Comparison of ENCODE assay signal across 14 mouse cellular contexts in the genomic region with DNA sequence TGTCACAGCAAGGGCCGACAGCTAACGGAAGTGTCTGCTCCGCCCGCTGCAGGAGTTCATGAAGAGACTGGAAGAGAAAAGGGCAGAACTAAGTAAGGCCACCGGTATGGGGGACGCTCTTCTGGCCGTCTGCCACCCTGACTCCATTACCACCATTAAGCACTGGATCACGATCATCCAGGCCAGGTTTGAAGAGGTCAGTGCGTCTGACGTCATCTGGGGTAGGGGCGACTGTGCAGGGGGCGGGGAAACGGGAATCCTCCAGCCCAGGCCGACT.
A peak's percentile ranks its signal among the peaks of the same experiment; 100 is the strongest.
DNase-seq lines count a peak whose midpoint lies in the region; ATAC-seq and TF ChIP-seq lines count a peak whose summit lies in the region.
"Had no signal": no experiment of that assay in that cellular context is flagged by ENCODE, and none has a peak within 500 bp of the region (broad histone marks: within the 10 kb centered on the region; RNA-seq: fewer than 3 reads in every experiment).

No protein-coding gene starts in this region.

- H3K27ac ChIP-seq in gastrocnemius, adult 2 months: peak overlapping the region; percentile 71
- H3K27ac ChIP-seq in kidney, embryonic 14.5 days (ENCODE audit: low read depth, low read length): no peak overlapping the region
- peak overlapping the region; percentile 66; the same call in 1 of the 2 replicates for H3K27ac ChIP-seq in lung, embryonic 16.5 days (ENCODE audit: low read length)
- H3K27ac ChIP-seq in stomach, postnatal 0 days (replicated peaks): no peak overlapping the region
- H3K27ac ChIP-seq in forebrain, embryonic 14.5 days (ENCODE audit: low read depth, low read length): no peak overlapping the region
- H3K27ac ChIP-seq: hindbrain, embryonic 15.5 days; limb, embryonic 13.5 days; midbrain, embryonic 15.5 days had no signal

- no peaks in the 10 kb centered on the region for H3K4me1 ChIP-seq in kidney, embryonic 14.5 days (ENCODE audit: control insufficient read depth, insufficient read depth, low read length)
- peaks cover 6% of the 10 kb centered on the region for H3K4me1 ChIP-seq in lung, embryonic 16.5 days (replicated peaks; ENCODE audit: control insufficient read depth, insufficient read depth, low read length)
- no peaks in the 10 kb centered on the region for H3K4me1 ChIP-seq in stomach, postnatal 0 days (replicated peaks; ENCODE audit: control insufficient read depth, insufficient read depth)
- no peaks in the 10 kb centered on the region for H3K4me1 ChIP-seq in forebrain, embryonic 14.5 days (ENCODE audit: control insufficient read depth, insufficient read depth, low read length)
- H3K4me1 ChIP-seq: hindbrain, embryonic 15.5 days; limb, embryonic 13.5 days; midbrain, embryonic 15.5 days had no signal

- 89% methylated on average over 14 of the region's 14 CpGs for WGBS in kidney, embryonic 14.5 days
- WGBS in lung, embryonic 16.5 days: 57% methylated on average over 14 of the region's 14 CpGs
- 72% methylated on average over 14 of the region's 14 CpGs for WGBS in stomach, postnatal 0 days
- WGBS in forebrain, embryonic 14.5 days: 90% methylated on average over 14 of the region's 14 CpGs

- intact Hi-C loops in gastrocnemius, adult 2 months (cut with DNase I): loop anchor here (5.0 kb wide), 1 partner anchor 67 kb away; no protein-coding TSS in a partner anchor

- ATAC-seq in kidney, embryonic 14.5 days (ENCODE audit: low FRiP score, low TSS enrichment): 0 out of 2 replicates have a peak, but pooled peaks have one; percentile 13
- ATAC-seq in lung, embryonic 16.5 days (ENCODE audit: low read depth): peak; percentile 34; the same call in 1 of the 2 replicates
- ATAC-seq in stomach, postnatal 0 days (ENCODE audit: low FRiP score, low TSS enrichment): peak; percentile 19; the same call in 1 of the 2 replicates
- ATAC-seq in forebrain, embryonic 14.5 days: no peak
- ATAC-seq: midbrain, embryonic 15.5 days had no signal

- no peak for TF ChIP-seq EP300 in stomach, postnatal 0 days (optimal IDR thresholded peaks at IDR 0.05)

- TF ChIP-seq CTCF in gastrocnemius, adult 2 months (IDR thresholded peaks at IDR 0.05): no peak
- TF ChIP-seq CTCF in stomach, postnatal 0 days (IDR thresholded peaks at IDR 0.05; ENCODE audit: low read depth): no peak

- H3K36me3 ChIP-seq in kidney, embryonic 14.5 days (ENCODE audit: control insufficient read depth, insufficient read depth, low read length): peaks cover 44% of the 10 kb centered on the region
- H3K36me3 ChIP-seq in lung, embryonic 16.5 days (ENCODE audit: control insufficient read depth, insufficient read depth, low read length): peaks cover 16% of the 10 kb centered on the region
- peaks cover 27% of the 10 kb centered on the region; the same call in 1 of the 2 replicates for H3K36me3 ChIP-seq in stomach, postnatal 0 days (ENCODE audit: control insufficient read depth, insufficient read depth, low read length)
- peaks cover 72% of the 10 kb centered on the region for H3K36me3 ChIP-seq in forebrain, embryonic 14.5 days (ENCODE audit: control insufficient read depth, insufficient read depth, low read length)

- H3K9ac ChIP-seq in kidney, embryonic 14.5 days (ENCODE audit: low read depth, low read length): no peak overlapping the region
- no peak overlapping the region for H3K9ac ChIP-seq in lung, embryonic 16.5 days (ENCODE audit: low read length)
- no peak overlapping the region for H3K9ac ChIP-seq in stomach, postnatal 0 days (ENCODE audit: low read length)
- no peak overlapping the region for H3K9ac ChIP-seq in forebrain, embryonic 14.5 days (ENCODE audit: low read length)
- H3K9ac ChIP-seq: hindbrain, embryonic 15.5 days; limb, embryonic 13.5 days; midbrain, embryonic 15.5 days had no signal

- no peaks in the 10 kb centered on the region for H3K9me3 ChIP-seq in kidney, embryonic 14.5 days (ENCODE audit: control insufficient read depth, low read length)
- H3K9me3 ChIP-seq in lung, embryonic 16.5 days (ENCODE audit: control insufficient read depth, low read length): 0 out of 2 replicates have a peak, but pooled peaks cover 3% of the 10 kb centered on the region
- no peaks in the 10 kb centered on the region for H3K9me3 ChIP-seq in stomach, postnatal 0 days (ENCODE audit: control insufficient read depth, low read length)
- no peaks in the 10 kb centered on the region for H3K9me3 ChIP-seq in forebrain, embryonic 14.5 days (replicated peaks; ENCODE audit: control insufficient read depth, low read length)
- H3K9me3 ChIP-seq: hindbrain, embryonic 15.5 days; limb, embryonic 13.5 days; midbrain, embryonic 15.5 days had no signal

- no peaks in the 10 kb centered on the region for H3K27me3 ChIP-seq in kidney, embryonic 14.5 days (ENCODE audit: control insufficient read depth, insufficient read depth, low read length)
- H3K27me3 ChIP-seq in lung, embryonic 16.5 days (ENCODE audit: control insufficient read depth, insufficient read depth, low read depth, low read length): no peaks in the 10 kb centered on the region
- no peaks in the 10 kb centered on the region for H3K27me3 ChIP-seq in stomach, postnatal 0 days (ENCODE audit: control insufficient read depth, insufficient read depth, low read length)
- no peaks in the 10 kb centered on the region for H3K27me3 ChIP-seq in forebrain, embryonic 14.5 days (replicated peaks; ENCODE audit: control insufficient read depth, insufficient read depth, low read length)
- H3K27me3 ChIP-seq: hindbrain, embryonic 15.5 days; limb, embryonic 13.5 days; midbrain, embryonic 15.5 days had no signal

- H3K4me2 ChIP-seq in kidney, embryonic 14.5 days (replicated peaks; ENCODE audit: low read depth, low read length): no peak overlapping the region
- no peak overlapping the region for H3K4me2 ChIP-seq in lung, embryonic 16.5 days (ENCODE audit: low read depth, low read length)
- no peak overlapping the region for H3K4me2 ChIP-seq in stomach, postnatal 0 days (replicated peaks; ENCODE audit: low read depth)
- H3K4me2 ChIP-seq in forebrain, embryonic 14.5 days (ENCODE audit: low read length): no peak overlapping the region
- H3K4me2 ChIP-seq: hindbrain, embryonic 15.5 days; limb, embryonic 13.5 days; midbrain, embryonic 15.5 days had no signal

- DNase-seq in gastrocnemius, adult 2 months: no peak
- no peak for DNase-seq in gastrocnemius, postnatal 25 days
- DNase-seq in kidney, adult 11 months: no peak
- no peak for DNase-seq in lung, postnatal 25 days (ENCODE audit: low spot score)
- no peak for DNase-seq in stomach, postnatal 0 days (ENCODE audit: low spot score)
- DNase-seq in forebrain, embryonic 14.5 days (ENCODE audit: low spot score): no peak
- DNase-seq: cerebellum, adult 11-12 months; gastrocnemius, postnatal 36 days; thymus, adult 18-20 months had no signal

- no peak overlapping the region for H3K4me3 ChIP-seq in gastrocnemius, adult 2 months
- H3K4me3 ChIP-seq in kidney, embryonic 14.5 days (ENCODE audit: low read length): no peak overlapping the region
- H3K4me3 ChIP-seq in lung, embryonic 16.5 days (ENCODE audit: low read length): no peak overlapping the region
- H3K4me3 ChIP-seq in stomach, postnatal 0 days (ENCODE audit: low read depth, low read length): no peak overlapping the region
- no peak overlapping the region for H3K4me3 ChIP-seq in forebrain, embryonic 14.5 days (ENCODE audit: low read depth, low read length)
- H3K4me3 ChIP-seq: hindbrain, embryonic 15.5 days; limb, embryonic 13.5 days; midbrain, embryonic 15.5 days had no signal

Comparison
In these comparisons a context has a peak if more than half of its experiments do, and no peak if none do; other contexts are left out.
1. H3K27ac ChIP-seq: peak in gastrocnemius, adult 2 months (single experiment) and lung, embryonic 16.5 days (single experiment); none in kidney, embryonic 14.5 days (single experiment), stomach, postnatal 0 days (single experiment) and forebrain, embryonic 14.5 days (single experiment).